Mouse (Mus musculus) embryonic facial prominence, embryonic 11.5 days (tissue): ENCODE results near the gene Fkbp10. TPM values are rescaled to one million over a fixed set of nuclear protein-coding genes. Genes with fewer than 3 reads are reported as not detected.

Experiments used
- ATAC-seq: fragments of 200-750 bp; cut with Nextera tagmentation; replicated peaks from 2 replicates; pipeline ENCODE4 v1.8.0; 2017; ENCODE audit warnings: low read depth; ENCODE audit not compliant: insufficient number of reproducible peaks, low FRiP score, low TSS enrichment
- DNase-seq: peaks from one replicate; pipeline ENCODE4 v3.0.0-alpha.2; 2015; ENCODE audit warnings: low spot score
- H3K27ac ChIP-seq: fragments of 300-500 bp; sonication (generic); replicated peaks from 2 replicates; pipeline ENCODE4 v1.5.1; 2014; ENCODE audit warnings: mild to moderate bottlenecking, low read depth, low read length, control low read depth
- H3K27me3 ChIP-seq: fragments of 300-500 bp; sonication (generic); 2 replicates; pipeline ENCODE4 v1.6.1; 2014; ENCODE audit warnings: mild to moderate bottlenecking, low read length, moderate library complexity, mixed read lengths; ENCODE audit not compliant: control insufficient read depth, insufficient read depth
- H3K36me3 ChIP-seq: fragments of 300-500 bp; sonication (generic); replicated peaks from 2 replicates; pipeline ENCODE4 v1.6.1; 2014; ENCODE audit warnings: low read depth, mild to moderate bottlenecking, low read length, moderate library complexity, mixed read lengths; ENCODE audit not compliant: control insufficient read depth, insufficient read depth
- H3K4me1 ChIP-seq: fragments of 300-500 bp; sonication (generic); 2 replicates; pipeline ENCODE4 v1.6.1; 2014; ENCODE audit warnings: low read length, mixed read lengths; ENCODE audit not compliant: control insufficient read depth, insufficient read depth
- H3K4me2 ChIP-seq: fragments of 300-500 bp; sonication (generic); 2 replicates; pipeline ENCODE4 v1.6.1; 2014; ENCODE audit warnings: low read depth, mild to moderate bottlenecking, control low read depth, low read length, moderate library complexity
- H3K4me3 ChIP-seq: fragments of 300-500 bp; sonication (generic); 2 replicates; pipeline ENCODE4 v1.5.1; 2014; ENCODE audit warnings: low read depth, low read length, control low read depth
- H3K9ac ChIP-seq: fragments of 300-500 bp; sonication (generic); replicated peaks from 2 replicates; pipeline ENCODE4 v1.6.1; 2014; ENCODE audit warnings: mild to moderate bottlenecking, control low read depth, low read length
- H3K9me3 ChIP-seq: fragments of 300-500 bp; sonication (generic); replicated peaks from 2 replicates; pipeline ENCODE4 v1.6.1; 2016; ENCODE audit warnings: mild to moderate bottlenecking, low read length, inconsistent platforms, mixed read lengths; ENCODE audit not compliant: control insufficient read depth
- WGBS: fragments of 180-500 bp; shearing (Covaris S2); extraction: QIAGEN DNeasy Blood & Tissue Kit; methylation state at CpG from one replicate; pipeline ENCODE4 v1.1.7; 2014; 5-methylcytosine and 5-hydroxymethylcytosine counted together
- polyA plus RNA-seq: library from polyadenylated mRNA; unstranded; fragments of >200 nt; fragmentation: Nextera tagmentation; extraction: Ambion mirVana; gene quantifications from 2 replicates; pipeline ENCODE4 v1.2.1, GENCODE M21; 2014

The Fkbp10 gene
- polyA plus RNA-seq, 1 experiment from 2014 or later: 60.0 TPM

DNA sequence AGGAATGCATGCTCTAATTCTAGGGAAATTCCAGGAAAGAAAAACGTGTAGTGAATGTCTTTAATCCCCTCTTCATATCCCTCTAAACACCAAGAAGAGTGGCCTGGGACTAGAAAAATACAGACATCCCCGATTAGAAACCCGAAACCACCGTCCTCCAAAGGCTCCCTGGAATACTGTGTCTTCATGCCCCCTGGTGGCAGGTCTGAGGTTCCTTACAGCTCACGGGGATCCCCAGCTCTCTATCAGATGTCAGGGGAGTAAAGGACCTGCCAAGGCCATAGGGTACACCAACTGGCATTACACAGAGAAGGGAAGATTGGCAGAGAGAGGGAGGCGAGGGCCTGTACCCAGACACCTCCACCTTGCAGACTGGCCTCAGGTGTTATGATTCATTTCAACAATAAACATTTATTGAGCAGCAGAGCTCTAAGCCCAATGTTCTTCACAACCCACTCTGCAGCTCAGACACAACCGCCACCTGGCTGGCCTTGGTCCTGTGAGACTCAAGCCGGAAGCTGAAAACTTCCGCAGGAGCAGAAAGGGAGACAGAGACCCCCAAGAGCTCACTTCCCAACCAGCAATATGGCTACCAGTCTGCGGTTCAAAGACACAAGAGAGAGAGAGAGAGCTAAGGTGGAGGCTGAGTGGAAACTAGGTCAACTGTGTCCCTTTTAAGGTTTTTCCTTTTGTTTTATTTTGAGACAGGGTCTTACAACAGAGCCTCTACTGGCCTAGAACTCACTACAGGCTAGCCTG is 7.2 kb upstream of the Fkbp10 start:
- ATAC-seq: peak; percentile 72
- no peak overlapping the region for H3K4me3 ChIP-seq
- no peak overlapping the region for H3K4me2 ChIP-seq
- no peak overlapping the region for H3K9ac ChIP-seq
- H3K4me1 ChIP-seq: no peaks in the 10 kb centered on the region; the same call in 1 of the 2 replicates
- H3K27me3 ChIP-seq: no peaks in the 10 kb centered on the region
- no peaks in the 10 kb centered on the region; the same call in 1 of the 2 replicates for H3K36me3 ChIP-seq
- no peak overlapping the region for H3K27ac ChIP-seq
- WGBS: 38% methylated on average over 10 of the region's 10 CpGs
- H3K9me3 ChIP-seq: no peaks in the 10 kb centered on the region
- peak; percentile 84 for DNase-seq

GRCm38 (mm10) chr11:100408835-100409462 is 6.5 kb upstream of the Fkbp10 start:
- no peak overlapping the region for H3K4me3 ChIP-seq
- H3K9ac ChIP-seq: no peak overlapping the region
- H3K27ac ChIP-seq: no peak overlapping the region
- no peak for DNase-seq
- H3K27me3 ChIP-seq: no peaks in the 10 kb centered on the region
- 96% methylated on average over 12 of the region's 12 CpGs for WGBS
- H3K4me2 ChIP-seq: no peak overlapping the region
- no peaks in the 10 kb centered on the region for H3K9me3 ChIP-seq
- no peak for ATAC-seq
- no peaks in the 10 kb centered on the region; the same call in 1 of the 2 replicates for H3K4me1 ChIP-seq
- no peaks in the 10 kb centered on the region; the same call in 1 of the 2 replicates for H3K36me3 ChIP-seq

DNA sequence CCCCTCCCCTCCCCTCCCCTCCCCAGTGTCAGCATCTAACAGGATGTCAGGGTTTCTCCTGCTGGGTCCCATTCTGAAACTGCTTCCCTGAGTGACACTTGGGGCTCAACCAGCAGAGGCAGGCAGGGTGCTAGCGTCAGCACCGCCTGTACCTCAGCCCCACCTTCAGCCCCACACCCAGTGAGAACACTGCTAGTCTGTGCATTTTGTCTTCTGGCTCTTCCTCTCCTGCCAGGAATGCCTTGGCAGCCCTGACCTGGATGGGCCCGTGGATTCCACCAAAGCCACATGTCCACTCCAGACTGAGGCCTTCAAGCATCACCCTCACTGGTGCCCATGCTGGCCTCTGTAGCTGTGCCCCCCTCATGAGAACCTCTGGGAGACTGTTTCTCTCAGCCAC is 5.8 kb upstream of the Fkbp10 start:
- Histone ChIP-seq H3K9me3 (no peaks in the 10 kb centered on the region), H3K4me1 (no peaks in the 10 kb centered on the region; the same call in 1 of the 2 replicates), H3K27me3 (no peaks in the 10 kb centered on the region), H3K4me3 (no peak overlapping the region), H3K4me2 (no peak overlapping the region), H3K36me3 (no peaks in the 10 kb centered on the region; the same call in 1 of the 2 replicates), H3K27ac (no peak overlapping the region), H3K9ac (no peak overlapping the region)
- DNase-seq (no peak), ATAC-seq (no peak)
- WGBS: 86% methylated on average over 3 of the region's 3 CpGs

DNA sequence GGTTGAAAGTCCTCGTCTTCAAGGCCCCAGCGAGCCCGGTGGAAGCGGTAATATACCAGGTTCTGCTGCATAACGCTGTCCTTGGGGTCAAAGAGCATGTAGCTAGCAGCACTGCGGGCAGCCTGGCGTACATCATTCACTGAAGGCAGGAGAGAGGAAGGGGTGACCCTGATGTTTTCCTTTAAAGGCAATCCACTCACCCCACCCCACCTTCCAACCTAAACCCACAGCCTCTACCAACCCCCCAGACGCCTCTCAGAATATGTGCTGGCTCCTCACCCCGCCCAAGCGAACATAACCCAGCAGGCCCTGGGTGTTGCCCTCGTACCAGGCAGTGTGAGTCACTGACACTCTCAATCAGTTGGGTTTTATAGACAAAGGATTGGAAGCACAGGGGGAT is 3.8 kb upstream of the Fkbp10 start:
- H3K9me3 ChIP-seq: no peaks in the 10 kb centered on the region
- H3K9ac ChIP-seq: no peak overlapping the region
- H3K27me3 ChIP-seq: no peaks in the 10 kb centered on the region
- H3K27ac ChIP-seq: no peak overlapping the region
- no peaks in the 10 kb centered on the region; the same call in 1 of the 2 replicates for H3K4me1 ChIP-seq
- ATAC-seq (no peak), DNase-seq (no peak)
- H3K4me2 ChIP-seq: no peak overlapping the region
- WGBS: 86% methylated on average over 11 of the region's 11 CpGs
- no peak overlapping the region for H3K4me3 ChIP-seq
- no peaks in the 10 kb centered on the region; the same call in 1 of the 2 replicates for H3K36me3 ChIP-seq

- Histone ChIP-seq H3K27me3 (no peaks in the 10 kb centered on the region), H3K9ac (peak overlapping the region; percentile 85), H3K36me3 (no peaks in the 10 kb centered on the region; the same call in 1 of the 2 replicates), H3K4me2 (peak overlapping the region; percentile 83), H3K4me3 (peak overlapping the region; percentile 75), H3K27ac (no peak overlapping the region), H3K9me3 (no peaks in the 10 kb centered on the region), H3K4me1 (no peaks in the 10 kb centered on the region; the same call in 1 of the 2 replicates)
- DNase-seq: no peak
- ATAC-seq: no peak
- whole genome bisulfite sequencing: 70% methylated on average over 11 of the region's 11 CpGs
These were observed 2.0 kb upstream of the Fkbp10 start for GRCm38 (mm10) chr11:100413541-100413940.

- DNase-seq: peak; percentile 94
- Histone ChIP-seq H3K4me2 (peak within 1 kb of the TSS; percentile 83), H3K9me3 (no peaks in the 10 kb centered on the region), H3K9ac (peak within 1 kb of the TSS; percentile 85), H3K36me3 (no peaks in the 10 kb centered on the region; the same call in 1 of the 2 replicates), H3K4me1 (no peaks in the 10 kb centered on the region; the same call in 1 of the 2 replicates), H3K4me3 (peak within 1 kb of the TSS; percentile 75), H3K27me3 (no peaks in the 10 kb centered on the region), H3K27ac (peak within 1 kb of the TSS; percentile 49)
- WGBS: 1% methylated on average over 77 of the region's 93 CpGs
- ATAC-seq: peak; percentile 95
These were observed 1.2 kb upstream of the Fkbp10 start, which contains the start of gene P3h4 for GRCm38 (mm10) chr11:100414021-100414913. Gene P3h4 (minus strand): TSS chr11:100414836.

DNA sequence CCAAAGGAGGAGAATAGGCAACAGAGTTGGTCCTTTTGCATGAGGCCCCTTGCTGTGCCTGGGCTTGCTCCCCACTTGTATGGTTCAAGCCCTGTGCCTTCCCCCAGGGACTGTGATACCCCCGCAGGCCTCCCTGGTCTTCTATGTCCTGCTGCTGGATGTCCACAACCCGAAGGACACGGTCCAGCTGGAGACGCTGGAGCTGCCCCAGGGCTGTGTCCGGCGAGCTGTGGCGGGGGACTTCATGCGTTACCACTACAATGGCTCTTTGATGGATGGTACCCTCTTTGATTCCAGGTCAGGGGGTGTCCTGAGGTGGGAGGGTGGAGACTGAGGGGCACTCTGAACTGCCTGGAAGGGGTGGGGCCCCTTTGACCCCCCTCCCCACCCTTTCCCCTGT is 6.0 kb downstream of the Fkbp10 start:
- no peak overlapping the region for H3K4me3 ChIP-seq
- 41% methylated on average over 8 of the region's 8 CpGs for WGBS
- H3K27ac ChIP-seq: no peak overlapping the region
- H3K9me3 ChIP-seq: no peaks in the 10 kb centered on the region
- H3K9ac ChIP-seq: no peak overlapping the region
- no peaks in the 10 kb centered on the region for H3K4me1 ChIP-seq
- H3K27me3 ChIP-seq: no peaks in the 10 kb centered on the region
- DNase-seq: no peak
- H3K36me3 ChIP-seq: no peaks in the 10 kb centered on the region; the same call in 1 of the 2 replicates
- H3K4me2 ChIP-seq: no peak overlapping the region
- ATAC-seq: no peak
